Mouse (Mus musculus): ENCODE measurements at regions not wholly inside any gene's neighbourhood (a gene's known extent, or its start where the extent isn't known, plus 50 kb on each side); places are given as distances from the start of the nearest gene placed in this dataset.

DNA sequence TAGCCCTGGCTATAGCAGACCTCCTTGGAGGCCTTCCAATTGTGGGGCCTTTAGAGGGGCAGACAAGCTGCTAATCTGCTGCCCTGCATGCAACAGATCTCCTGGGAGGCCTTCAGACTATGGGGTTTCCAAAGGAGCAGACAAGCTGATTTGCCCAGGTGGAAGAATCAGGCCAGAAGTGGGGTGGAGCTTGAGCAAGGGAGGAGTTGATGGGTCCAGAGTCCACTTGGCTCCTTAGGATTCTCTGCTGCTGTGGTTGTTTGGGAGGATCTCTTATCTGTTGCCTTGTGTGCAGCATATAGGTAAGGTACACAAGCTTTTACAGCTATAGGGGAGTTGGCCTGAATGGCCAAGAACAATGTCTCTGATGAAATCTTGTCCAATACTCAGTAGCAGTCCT is 103.7 kb upstream of the Gm4985 start:
- in situ Hi-C loops (cut with MboI; ENCODE audit: low sequenced_read_pairs), result loop anchor here (25.0 kb wide), 1 partner anchor 100 kb away; the partner anchor contains the start of gene Gm4985

- in situ Hi-C loops (cut with MboI; ENCODE audit: low sequenced_read_pairs), result no loop called here
Observed at GRCm38 (mm10) chrX:24012162-24012561, 53.4 kb upstream of the Gm4985 start.
